Mouse (Mus musculus): ENCODE results near the gene Clec3b. TPM values are rescaled to one million over a fixed set of nuclear protein-coding genes. Genes with fewer than 3 reads are reported as not detected.
A peak's percentile ranks its signal among the peaks of the same experiment; 100 is the strongest.

The Clec3b gene
- polyA plus RNA-seq, 1 experiment from 2014 or later, result 0.51 TPM

- DNase-seq, result no peak
- H3K4me3 ChIP-seq (replicated peaks; ENCODE audit: low read depth, low read length), result no peak overlapping the region
- H3K27ac ChIP-seq (replicated peaks; ENCODE audit: low read depth, low read length), result no peak overlapping the region
- 0 out of 2 replicates have a peak, but pooled peaks cover 3% of the 10 kb centered on the region for H3K4me1 ChIP-seq (ENCODE audit: control insufficient read depth, insufficient read depth, low read length)
- no peak for ATAC-seq (ENCODE audit: low FRiP score, low TSS enrichment)
- H3K27me3 ChIP-seq (ENCODE audit: control insufficient read depth, insufficient read depth, low read length), result no peaks in the 10 kb centered on the region
- no peak overlapping the region for H3K4me2 ChIP-seq (ENCODE audit: low read length)
- no peak overlapping the region for H3K9ac ChIP-seq (replicated peaks; ENCODE audit: low read length)
- H3K9me3 ChIP-seq (ENCODE audit: control insufficient read depth, low read length), result no peaks in the 10 kb centered on the region
- no peaks in the 10 kb centered on the region for H3K36me3 ChIP-seq (ENCODE audit: control insufficient read depth, insufficient read depth, low read length)
- WGBS, result 87% methylated on average over 2 of the region's 2 CpGs
Measured at GRCm38 (mm10) chr9:123161792-123162191, 11.0 kb downstream of the Clec3b start.

GRCm38 (mm10) chr9:123162985-123163694 is 12.4 kb downstream of the Clec3b start:
- H3K4me2 ChIP-seq (ENCODE audit: low read length), result no peak overlapping the region
- no peak overlapping the region for H3K27ac ChIP-seq (replicated peaks; ENCODE audit: low read depth, low read length)
- no peak overlapping the region for H3K9ac ChIP-seq (replicated peaks; ENCODE audit: low read length)
- DNase-seq, result no peak
- no peaks in the 10 kb centered on the region for H3K27me3 ChIP-seq (ENCODE audit: control insufficient read depth, insufficient read depth, low read length)
- H3K9me3 ChIP-seq (ENCODE audit: control insufficient read depth, low read length), result no peaks in the 10 kb centered on the region
- no peak for ATAC-seq (ENCODE audit: low FRiP score, low TSS enrichment)
- WGBS, result 94% methylated on average over 4 of the region's 4 CpGs
- 0 out of 2 replicates have a peak, but pooled peaks cover 3% of the 10 kb centered on the region for H3K4me1 ChIP-seq (ENCODE audit: control insufficient read depth, insufficient read depth, low read length)
- no peak overlapping the region for H3K4me3 ChIP-seq (replicated peaks; ENCODE audit: low read depth, low read length)
- no peaks in the 10 kb centered on the region for H3K36me3 ChIP-seq (ENCODE audit: control insufficient read depth, insufficient read depth, low read length)

GRCm38 (mm10) chr9:123165781-123166443 is 15.2 kb downstream of the Clec3b start:
- Histone ChIP-seq H3K4me2 (ENCODE audit: low read length) (no peak overlapping the region), H3K4me3 (replicated peaks; ENCODE audit: low read depth, low read length) (no peak overlapping the region), H3K36me3 (ENCODE audit: control insufficient read depth, insufficient read depth, low read length) (no peaks in the 10 kb centered on the region), H3K27ac (replicated peaks; ENCODE audit: low read depth, low read length) (no peak overlapping the region), H3K27me3 (ENCODE audit: control insufficient read depth, insufficient read depth, low read length) (no peaks in the 10 kb centered on the region), H3K9ac (replicated peaks; ENCODE audit: low read length) (no peak overlapping the region), H3K4me1 (ENCODE audit: control insufficient read depth, insufficient read depth, low read length) (0 out of 2 replicates have a peak, but pooled peaks cover 3% of the 10 kb centered on the region), H3K9me3 (ENCODE audit: control insufficient read depth, low read length) (no peaks in the 10 kb centered on the region)
- ATAC-seq (ENCODE audit: low FRiP score, low TSS enrichment) (no peak; the same call in 1 of the 2 replicates), DNase-seq (peak; percentile 56)
- WGBS, result 70% methylated on average over 3 of the region's 3 CpGs

GRCm38 (mm10) chr9:123173760-123174159 is 23.0 kb downstream of the Clec3b start:
- no peaks in the 10 kb centered on the region for H3K27me3 ChIP-seq (ENCODE audit: control insufficient read depth, insufficient read depth, low read length)
- no peak overlapping the region for H3K4me2 ChIP-seq (ENCODE audit: low read length)
- no peaks in the 10 kb centered on the region for H3K36me3 ChIP-seq (ENCODE audit: control insufficient read depth, insufficient read depth, low read length)
- ATAC-seq (ENCODE audit: low FRiP score, low TSS enrichment) (no peak), DNase-seq (no peak)
- H3K27ac ChIP-seq (replicated peaks; ENCODE audit: low read depth, low read length), result no peak overlapping the region
- WGBS, result 94% methylated on average over 6 of the region's 6 CpGs
- no peak overlapping the region for H3K4me3 ChIP-seq (replicated peaks; ENCODE audit: low read depth, low read length)
- H3K9me3 ChIP-seq (ENCODE audit: control insufficient read depth, low read length), result no peaks in the 10 kb centered on the region
- H3K4me1 ChIP-seq (ENCODE audit: control insufficient read depth, insufficient read depth, low read length), result no peaks in the 10 kb centered on the region
- H3K9ac ChIP-seq (replicated peaks; ENCODE audit: low read length), result no peak overlapping the region

GRCm38 (mm10) chr9:123174356-123174755 is 23.6 kb downstream of the Clec3b start:
- H3K4me3 ChIP-seq (replicated peaks; ENCODE audit: low read depth, low read length), result no peak overlapping the region
- H3K9me3 ChIP-seq (ENCODE audit: control insufficient read depth, low read length), result no peaks in the 10 kb centered on the region
- no peak overlapping the region for H3K4me2 ChIP-seq (ENCODE audit: low read length)
- ATAC-seq (ENCODE audit: low FRiP score, low TSS enrichment) (no peak), DNase-seq (no peak)
- H3K36me3 ChIP-seq (ENCODE audit: control insufficient read depth, insufficient read depth, low read length), result no peaks in the 10 kb centered on the region
- no peaks in the 10 kb centered on the region for H3K27me3 ChIP-seq (ENCODE audit: control insufficient read depth, insufficient read depth, low read length)
- WGBS, result 22% methylated on average over 4 of the region's 4 CpGs
- no peak overlapping the region for H3K27ac ChIP-seq (replicated peaks; ENCODE audit: low read depth, low read length)
- H3K9ac ChIP-seq (replicated peaks; ENCODE audit: low read length), result no peak overlapping the region
- no peaks in the 10 kb centered on the region for H3K4me1 ChIP-seq (ENCODE audit: control insufficient read depth, insufficient read depth, low read length)

GRCm38 (mm10) chr9:123177380-123178048 is 26.8 kb downstream of the Clec3b start:
- H3K27me3 ChIP-seq (ENCODE audit: control insufficient read depth, insufficient read depth, low read length), result no peaks in the 10 kb centered on the region
- no peak for DNase-seq
- no peak overlapping the region for H3K4me3 ChIP-seq (replicated peaks; ENCODE audit: low read depth, low read length)
- no peaks in the 10 kb centered on the region for H3K4me1 ChIP-seq (ENCODE audit: control insufficient read depth, insufficient read depth, low read length)
- no peaks in the 10 kb centered on the region for H3K36me3 ChIP-seq (ENCODE audit: control insufficient read depth, insufficient read depth, low read length)
- no peak overlapping the region for H3K9ac ChIP-seq (replicated peaks; ENCODE audit: low read length)
- H3K4me2 ChIP-seq (ENCODE audit: low read length), result no peak overlapping the region
- H3K9me3 ChIP-seq (ENCODE audit: control insufficient read depth, low read length), result no peaks in the 10 kb centered on the region
- WGBS, result 87% methylated on average over 9 of the region's 9 CpGs
- no peak for ATAC-seq (ENCODE audit: low FRiP score, low TSS enrichment)
- H3K27ac ChIP-seq (replicated peaks; ENCODE audit: low read depth, low read length), result no peak overlapping the region

GRCm38 (mm10) chr9:123180003-123180402 is 29.3 kb downstream of the Clec3b start:
- 94% methylated on average over 6 of the region's 6 CpGs for WGBS
- no peak overlapping the region for H3K9ac ChIP-seq (replicated peaks; ENCODE audit: low read length)
- no peaks in the 10 kb centered on the region for H3K9me3 ChIP-seq (ENCODE audit: control insufficient read depth, low read length)
- H3K36me3 ChIP-seq (ENCODE audit: control insufficient read depth, insufficient read depth, low read length), result no peaks in the 10 kb centered on the region
- H3K27me3 ChIP-seq (ENCODE audit: control insufficient read depth, insufficient read depth, low read length), result no peaks in the 10 kb centered on the region
- no peak overlapping the region for H3K4me3 ChIP-seq (replicated peaks; ENCODE audit: low read depth, low read length)
- H3K27ac ChIP-seq (replicated peaks; ENCODE audit: low read depth, low read length), result no peak overlapping the region
- H3K4me2 ChIP-seq (ENCODE audit: low read length), result no peak overlapping the region
- no peak for DNase-seq
- no peak for ATAC-seq (ENCODE audit: low FRiP score, low TSS enrichment)
- H3K4me1 ChIP-seq (ENCODE audit: control insufficient read depth, insufficient read depth, low read length), result no peaks in the 10 kb centered on the region

GRCm38 (mm10) chr9:123183226-123183625 is 32.5 kb downstream of the Clec3b start:
- WGBS, result 82% methylated on average over 8 of the region's 8 CpGs
- DNase-seq (no peak), ATAC-seq (ENCODE audit: low FRiP score, low TSS enrichment) (no peak)
- Histone ChIP-seq H3K9ac (replicated peaks; ENCODE audit: low read length) (no peak overlapping the region), H3K4me1 (ENCODE audit: control insufficient read depth, insufficient read depth, low read length) (no peaks in the 10 kb centered on the region), H3K27ac (replicated peaks; ENCODE audit: low read depth, low read length) (no peak overlapping the region), H3K4me3 (replicated peaks; ENCODE audit: low read depth, low read length) (no peak overlapping the region), H3K9me3 (ENCODE audit: control insufficient read depth, low read length) (no peaks in the 10 kb centered on the region), H3K27me3 (ENCODE audit: control insufficient read depth, insufficient read depth, low read length) (no peaks in the 10 kb centered on the region), H3K4me2 (ENCODE audit: low read length) (no peak overlapping the region), H3K36me3 (ENCODE audit: control insufficient read depth, insufficient read depth, low read length) (no peaks in the 10 kb centered on the region)

Measured in midbrain, embryonic 14.5 days (tissue).